Mouse (Mus musculus): ENCODE results near the gene 2310011J03Rik. TPM values are rescaled to one million over a fixed set of nuclear protein-coding genes. Genes with fewer than 3 reads are reported as not detected.

The 2310011J03Rik gene
- polyA plus RNA-seq, 1 experiment from 2014 or later: 39.7 TPM

- Histone ChIP-seq H3K27me3 (ENCODE audit: control insufficient read depth, insufficient read depth, low read length) (peaks cover 56% of the 10 kb centered on the region), H3K4me3 (ENCODE audit: low read depth, low read length) (peak within 1 kb of the TSS; percentile 19), H3K9ac (ENCODE audit: low read length) (no peak within 1 kb of the TSS), H3K36me3 (ENCODE audit: control insufficient read depth, insufficient read depth, low read length) (no peaks in the 10 kb centered on the region), H3K4me1 (replicated peaks; ENCODE audit: control insufficient read depth, insufficient read depth, low read length) (peaks cover 2% of the 10 kb centered on the region; the same call in 1 of the 2 replicates), H3K9me3 (ENCODE audit: control insufficient read depth, low read length) (no peaks in the 10 kb centered on the region), H3K4me2 (ENCODE audit: low read depth, low read length, severe bottlenecking) (peak within 1 kb of the TSS; percentile 39), H3K27ac (ENCODE audit: low read depth, low read length) (no peak within 1 kb of the TSS)
- DNase-seq (ENCODE audit: low spot score): no peak
- ATAC-seq (replicated peaks; ENCODE audit: low FRiP score): no peak
- under 1% methylated on average over 51 of the region's 53 CpGs for WGBS
Measured at GRCm38 (mm10) chr10:80356001-80356682, 35.8 kb upstream of the 2310011J03Rik start, which contains the start of gene Plk5. TSS of gene Plk5 (plus strand) at chr10:80356459.

GRCm38 (mm10) chr10:80355431-80355830, 35.1 kb upstream of the 2310011J03Rik start:
- Histone ChIP-seq H3K27me3 (ENCODE audit: control insufficient read depth, insufficient read depth, low read length) (peaks cover 61% of the 10 kb centered on the region), H3K4me1 (replicated peaks; ENCODE audit: control insufficient read depth, insufficient read depth, low read length) (peaks cover 2% of the 10 kb centered on the region; the same call in 1 of the 2 replicates), H3K9me3 (ENCODE audit: control insufficient read depth, low read length) (no peaks in the 10 kb centered on the region), H3K4me3 (ENCODE audit: low read depth, low read length) (no peak overlapping the region), H3K36me3 (ENCODE audit: control insufficient read depth, insufficient read depth, low read length) (no peaks in the 10 kb centered on the region), H3K9ac (ENCODE audit: low read length) (no peak overlapping the region), H3K4me2 (ENCODE audit: low read depth, low read length, severe bottlenecking) (no peak overlapping the region), H3K27ac (ENCODE audit: low read depth, low read length) (no peak overlapping the region)
- ATAC-seq (replicated peaks; ENCODE audit: low FRiP score) (no peak), DNase-seq (ENCODE audit: low spot score) (no peak)
- WGBS: 6% methylated on average over 9 of the region's 9 CpGs

GRCm38 (mm10) chr10:80352727-80353126, 32.4 kb upstream of the 2310011J03Rik start:
- no peak overlapping the region for H3K4me3 ChIP-seq (ENCODE audit: low read depth, low read length)
- no peak overlapping the region for H3K27ac ChIP-seq (ENCODE audit: low read depth, low read length)
- no peaks in the 10 kb centered on the region for H3K9me3 ChIP-seq (ENCODE audit: control insufficient read depth, low read length)
- peaks cover under 1% of the 10 kb centered on the region; the same call in 1 of the 2 replicates for H3K4me1 ChIP-seq (replicated peaks; ENCODE audit: control insufficient read depth, insufficient read depth, low read length)
- no peaks in the 10 kb centered on the region for H3K36me3 ChIP-seq (ENCODE audit: control insufficient read depth, insufficient read depth, low read length)
- 67% methylated on average over 8 of the region's 8 CpGs for WGBS
- DNase-seq (ENCODE audit: low spot score) (no peak), ATAC-seq (replicated peaks; ENCODE audit: low FRiP score) (no peak)
- H3K9ac ChIP-seq (ENCODE audit: low read length): no peak overlapping the region
- no peak overlapping the region for H3K4me2 ChIP-seq (ENCODE audit: low read depth, low read length, severe bottlenecking)
- H3K27me3 ChIP-seq (ENCODE audit: control insufficient read depth, insufficient read depth, low read length): peaks cover 77% of the 10 kb centered on the region

GRCm38 (mm10) chr10:80351896-80352295, 31.6 kb upstream of the 2310011J03Rik start:
- no peaks in the 10 kb centered on the region for H3K36me3 ChIP-seq (ENCODE audit: control insufficient read depth, insufficient read depth, low read length)
- H3K9ac ChIP-seq (ENCODE audit: low read length): no peak overlapping the region
- ATAC-seq (replicated peaks; ENCODE audit: low FRiP score) (no peak), DNase-seq (ENCODE audit: low spot score) (no peak)
- H3K27me3 ChIP-seq (ENCODE audit: control insufficient read depth, insufficient read depth, low read length): peaks cover 76% of the 10 kb centered on the region
- H3K9me3 ChIP-seq (ENCODE audit: control insufficient read depth, low read length): no peaks in the 10 kb centered on the region
- no peak overlapping the region for H3K4me3 ChIP-seq (ENCODE audit: low read depth, low read length)
- no peak overlapping the region for H3K27ac ChIP-seq (ENCODE audit: low read depth, low read length)
- no peak overlapping the region for H3K4me2 ChIP-seq (ENCODE audit: low read depth, low read length, severe bottlenecking)
- 22% methylated on average over 11 of the region's 11 CpGs for WGBS
- no peaks in the 10 kb centered on the region; the same call in 1 of the 2 replicates for H3K4me1 ChIP-seq (replicated peaks; ENCODE audit: control insufficient read depth, insufficient read depth, low read length)

GRCm38 (mm10) chr10:80350292-80350691, 30.0 kb upstream of the 2310011J03Rik start:
- H3K4me3 ChIP-seq (ENCODE audit: low read depth, low read length): no peak overlapping the region
- WGBS: 5% methylated on average over 7 of the region's 7 CpGs

GRCm38 (mm10) chr10:80348981-80349380, 28.6 kb upstream of the 2310011J03Rik start:
- DNase-seq (ENCODE audit: low spot score): no peak
- H3K4me2 ChIP-seq (ENCODE audit: low read depth, low read length, severe bottlenecking): no peak overlapping the region

More at GRCm38 (mm10) chr10:80350292-80350691, 30.0 kb upstream of the 2310011J03Rik start:
- no peak overlapping the region for H3K27ac ChIP-seq (ENCODE audit: low read depth, low read length)
- H3K9ac ChIP-seq (ENCODE audit: low read length): no peak overlapping the region
- H3K27me3 ChIP-seq (ENCODE audit: control insufficient read depth, insufficient read depth, low read length): peaks cover 74% of the 10 kb centered on the region
- peak; percentile 81 for ATAC-seq (replicated peaks; ENCODE audit: low FRiP score)
- H3K4me1 ChIP-seq (replicated peaks; ENCODE audit: control insufficient read depth, insufficient read depth, low read length): no peaks in the 10 kb centered on the region; the same call in 1 of the 2 replicates
- H3K4me2 ChIP-seq (ENCODE audit: low read depth, low read length, severe bottlenecking): no peak overlapping the region
- DNase-seq (ENCODE audit: low spot score): peak; percentile 92
- H3K36me3 ChIP-seq (ENCODE audit: control insufficient read depth, insufficient read depth, low read length): no peaks in the 10 kb centered on the region
- H3K9me3 ChIP-seq (ENCODE audit: control insufficient read depth, low read length): no peaks in the 10 kb centered on the region

GRCm38 (mm10) chr10:80348244-80348781, 28.0 kb upstream of the 2310011J03Rik start, which contains the start of gene Adamtsl5:
TSS of gene Adamtsl5 (minus strand) at chr10:80348412.
- DNase-seq (ENCODE audit: low spot score) (peak; percentile 83), ATAC-seq (replicated peaks; ENCODE audit: low FRiP score) (peak; percentile 22; the same call in 1 of the 2 replicates)
- Histone ChIP-seq H3K27me3 (ENCODE audit: control insufficient read depth, insufficient read depth, low read length) (peaks cover 80% of the 10 kb centered on the region), H3K9me3 (ENCODE audit: control insufficient read depth, low read length) (no peaks in the 10 kb centered on the region), H3K4me2 (ENCODE audit: low read depth, low read length, severe bottlenecking) (peak within 1 kb of the TSS; percentile 34; the same call in 1 of the 2 replicates), H3K36me3 (ENCODE audit: control insufficient read depth, insufficient read depth, low read length) (no peaks in the 10 kb centered on the region), H3K9ac (ENCODE audit: low read length) (no peak within 1 kb of the TSS; the same call in 1 of the 2 replicates), H3K27ac (ENCODE audit: low read depth, low read length) (no peak within 1 kb of the TSS), H3K4me3 (ENCODE audit: low read depth, low read length) (peak within 1 kb of the TSS; percentile 18), H3K4me1 (replicated peaks; ENCODE audit: control insufficient read depth, insufficient read depth, low read length) (peaks cover 2% of the 10 kb centered on the region)
- WGBS: under 1% methylated on average over 42 of the region's 42 CpGs

More at GRCm38 (mm10) chr10:80348981-80349380, 28.6 kb upstream of the 2310011J03Rik start:
- H3K36me3 ChIP-seq (ENCODE audit: control insufficient read depth, insufficient read depth, low read length): no peaks in the 10 kb centered on the region
- H3K27ac ChIP-seq (ENCODE audit: low read depth, low read length): no peak overlapping the region
- no peak overlapping the region for H3K4me3 ChIP-seq (ENCODE audit: low read depth, low read length)
- H3K4me1 ChIP-seq (replicated peaks; ENCODE audit: control insufficient read depth, insufficient read depth, low read length): no peaks in the 10 kb centered on the region; the same call in 1 of the 2 replicates
- WGBS: 15% methylated on average over 26 of the region's 26 CpGs
- no peaks in the 10 kb centered on the region for H3K9me3 ChIP-seq (ENCODE audit: control insufficient read depth, low read length)
- H3K27me3 ChIP-seq (ENCODE audit: control insufficient read depth, insufficient read depth, low read length): peaks cover 78% of the 10 kb centered on the region
- no peak overlapping the region for H3K9ac ChIP-seq (ENCODE audit: low read length)
- ATAC-seq (replicated peaks; ENCODE audit: low FRiP score): no peak; the same call in 1 of the 2 replicates

GRCm38 (mm10) chr10:80347514-80347967, 27.2 kb upstream of the 2310011J03Rik start:
- Histone ChIP-seq H3K27ac (ENCODE audit: low read depth, low read length) (no peak overlapping the region), H3K4me3 (ENCODE audit: low read depth, low read length) (no peak overlapping the region), H3K4me1 (replicated peaks; ENCODE audit: control insufficient read depth, insufficient read depth, low read length) (peaks cover 6% of the 10 kb centered on the region), H3K27me3 (ENCODE audit: control insufficient read depth, insufficient read depth, low read length) (peaks cover 82% of the 10 kb centered on the region), H3K9ac (ENCODE audit: low read length) (no peak overlapping the region), H3K9me3 (ENCODE audit: control insufficient read depth, low read length) (no peaks in the 10 kb centered on the region), H3K36me3 (ENCODE audit: control insufficient read depth, insufficient read depth, low read length) (no peaks in the 10 kb centered on the region), H3K4me2 (ENCODE audit: low read depth, low read length, severe bottlenecking) (no peak overlapping the region; the same call in 1 of the 2 replicates)
- no peak for ATAC-seq (replicated peaks; ENCODE audit: low FRiP score)
- 16% methylated on average over 17 of the region's 17 CpGs for WGBS
- no peak for DNase-seq (ENCODE audit: low spot score)
